Mouse (Mus musculus): Measurements from ENCODE around the gene Pfn4. TPM values are rescaled to one million over a fixed set of nuclear protein-coding genes. Genes with fewer than 3 reads are reported as not detected.

Pfn4 gene
- polyA plus RNA-seq (2014; fragmentation: Nextera tagmentation; extraction: Ambion mirVana), result 4.1 and 5.2 TPM in 2 replicates

DNA sequence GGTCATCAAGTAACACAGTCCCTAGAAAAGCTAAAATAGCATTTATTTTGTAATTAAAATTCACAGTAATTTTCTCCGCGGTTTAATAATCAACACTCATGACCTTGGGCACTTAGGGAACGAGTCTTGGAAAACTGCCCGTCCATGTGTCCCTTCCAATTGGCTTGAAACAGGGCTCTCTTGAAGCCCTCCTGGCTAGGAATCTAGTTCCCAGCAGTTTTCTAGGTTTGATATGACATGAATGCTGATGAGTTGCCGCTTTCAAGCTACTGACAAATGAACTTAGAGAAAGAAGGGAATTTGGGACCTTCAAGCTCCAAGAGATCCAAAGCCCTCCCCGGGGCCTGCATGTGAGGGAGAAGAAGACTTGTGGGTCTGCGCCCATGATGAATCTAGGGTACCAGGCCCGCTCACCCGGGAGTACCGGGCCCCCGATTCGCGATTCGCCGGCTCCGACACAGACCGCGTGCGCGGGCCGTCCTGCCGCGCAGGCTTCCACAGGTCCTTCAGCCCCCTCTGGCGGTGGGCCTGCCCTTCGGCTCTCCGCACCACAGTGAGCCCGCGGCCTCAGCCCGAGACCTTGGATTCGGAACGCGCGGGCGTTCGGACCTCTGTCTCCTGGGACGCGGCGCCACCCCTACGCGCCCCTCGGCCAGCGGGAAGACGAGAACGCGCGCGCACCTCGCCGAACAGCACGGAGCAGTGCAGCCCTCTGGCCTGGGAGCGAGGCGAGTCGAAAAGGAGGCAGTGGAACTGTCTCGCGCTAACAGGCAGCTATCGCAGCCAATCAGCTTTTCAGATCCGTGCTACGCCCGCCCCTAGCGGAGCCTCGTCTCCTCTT is at the start of gene Pfn4, which contains the start of gene Fam228b:
Gene Pfn4 (plus strand): TSS at position 531 of the 841 bp plus-strand sequence.
Gene Fam228b (minus strand): TSS at position 776 of the 841 bp plus-strand sequence.
- WGBS, result 5% methylated on average over 57 of the region's 61 CpGs
- ATAC-seq (ENCODE audit: insufficient read depth, low FRiP score, low TSS enrichment) (peak; percentile 99), DNase-seq (ENCODE audit: low spot score) (peak; percentile 97)
- Histone ChIP-seq H3K27me3 (ENCODE audit: control insufficient read depth, insufficient read depth, low read length) (no peaks in the 10 kb centered on the region), H3K9ac (ENCODE audit: low read length) (peak within 1 kb of the TSS; percentile 88), H3K9me3 (ENCODE audit: control insufficient read depth, low read length) (no peaks in the 10 kb centered on the region), H3K4me3 (ENCODE audit: low read depth, low read length) (peak within 1 kb of the TSS; percentile 65), H3K27ac (ENCODE audit: low read depth, low read length) (peak within 1 kb of the TSS; percentile 90), H3K4me2 (ENCODE audit: low read depth) (peak within 1 kb of the TSS; percentile 60), H3K36me3 (ENCODE audit: control insufficient read depth, insufficient read depth, low read length) (no peaks in the 10 kb centered on the region), H3K4me1 (ENCODE audit: control insufficient read depth, insufficient read depth, low read length) (no peaks in the 10 kb centered on the region)

DNA sequence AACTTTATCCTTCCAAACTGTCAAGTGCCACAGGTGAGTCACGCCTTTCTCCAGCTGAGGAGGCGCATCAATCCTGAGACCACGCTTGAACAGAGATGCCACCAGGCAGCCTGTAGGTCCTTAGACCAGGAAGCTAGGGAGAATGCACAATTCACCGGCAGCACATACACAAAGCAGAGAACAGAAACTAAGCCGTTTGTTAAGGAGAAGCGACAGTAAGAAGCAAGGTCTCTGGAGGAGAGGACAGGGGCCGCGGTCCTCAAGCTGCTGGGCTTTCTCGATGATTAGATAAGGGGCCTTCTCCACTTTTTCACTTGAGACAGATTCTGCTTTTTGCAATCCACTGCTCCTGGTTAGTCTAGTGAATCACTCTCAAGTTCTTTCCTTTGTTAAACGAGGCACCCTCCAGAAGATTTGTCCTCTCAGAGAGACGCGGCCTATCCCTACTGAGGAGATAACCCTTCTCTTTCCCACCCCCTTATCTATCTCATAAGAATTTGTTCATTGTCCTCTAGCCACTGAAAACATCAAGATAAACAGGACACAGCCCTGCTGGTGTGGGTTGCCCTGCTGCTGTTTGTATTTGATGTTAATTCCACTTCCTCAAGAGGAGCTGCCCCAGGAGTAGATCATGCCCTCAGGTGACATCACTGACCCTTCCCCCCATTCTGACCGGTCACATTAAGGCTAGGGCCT is 49.6 kb upstream of the Pfn4 start:
- H3K4me2 ChIP-seq (ENCODE audit: low read depth), result no peak overlapping the region
- WGBS, result 93% methylated on average over 13 of the region's 13 CpGs

DNA sequence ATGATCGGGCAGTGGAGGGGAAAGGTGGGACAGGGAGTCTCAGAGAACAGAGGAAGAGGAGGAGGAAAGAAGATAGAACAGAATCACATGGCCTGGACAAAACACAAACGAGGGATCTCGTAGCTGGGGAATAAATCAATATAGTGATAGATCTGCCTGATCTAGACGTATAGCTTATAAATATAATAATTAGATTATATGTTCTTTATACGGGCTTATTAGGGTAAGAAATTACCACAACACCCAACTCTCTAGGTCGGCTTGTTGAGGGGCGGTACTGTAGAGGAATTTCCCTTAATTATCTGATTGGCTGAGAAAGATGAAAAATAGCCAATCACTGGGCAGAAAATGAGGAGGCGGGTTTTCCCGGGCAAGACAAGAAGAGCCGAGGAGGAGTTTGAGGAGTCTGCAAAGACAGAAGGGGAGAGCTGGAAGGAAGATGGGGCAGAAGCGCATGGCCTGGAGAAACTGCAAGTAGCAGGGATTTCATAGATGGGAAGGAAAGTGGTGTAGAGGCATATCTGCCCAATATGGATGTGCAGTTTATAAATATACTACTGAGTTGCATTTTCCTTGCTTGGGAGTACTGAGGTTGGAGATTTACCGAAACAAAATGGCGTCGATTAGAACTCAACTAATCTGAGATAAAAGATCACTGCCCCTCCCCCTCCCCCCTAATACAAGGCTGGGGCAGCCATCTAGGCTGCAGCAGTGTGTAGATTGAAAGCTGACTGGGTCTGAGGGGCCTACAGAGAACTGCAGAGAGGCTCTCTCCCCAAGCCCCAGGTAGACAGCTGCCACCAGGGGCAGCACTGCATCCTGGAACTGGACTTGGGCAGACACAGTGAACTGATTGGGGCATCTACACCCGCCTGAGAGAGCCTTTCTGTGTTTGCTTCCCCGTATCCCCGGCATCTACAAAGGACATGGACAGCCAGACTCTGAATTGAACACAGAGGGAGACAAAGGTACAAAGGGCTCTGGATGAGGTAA is 48.8 kb upstream of the Pfn4 start:
- no peak for DNase-seq (ENCODE audit: low spot score)

More for the DNA sequence above, 49.6 kb upstream of the Pfn4 start:
- DNase-seq (ENCODE audit: low spot score) (no peak), ATAC-seq (ENCODE audit: insufficient read depth, low FRiP score, low TSS enrichment) (no peak)
- no peak overlapping the region for H3K27ac ChIP-seq (ENCODE audit: low read depth, low read length)
- H3K4me1 ChIP-seq (ENCODE audit: control insufficient read depth, insufficient read depth, low read length), result no peaks in the 10 kb centered on the region
- no peak overlapping the region for H3K4me3 ChIP-seq (ENCODE audit: low read depth, low read length)
- no peak overlapping the region for H3K9ac ChIP-seq (ENCODE audit: low read length)
- H3K27me3 ChIP-seq (ENCODE audit: control insufficient read depth, insufficient read depth, low read length), result no peaks in the 10 kb centered on the region
- no peaks in the 10 kb centered on the region for H3K9me3 ChIP-seq (ENCODE audit: control insufficient read depth, low read length)
- no peaks in the 10 kb centered on the region for H3K36me3 ChIP-seq (ENCODE audit: control insufficient read depth, insufficient read depth, low read length)

DNA sequence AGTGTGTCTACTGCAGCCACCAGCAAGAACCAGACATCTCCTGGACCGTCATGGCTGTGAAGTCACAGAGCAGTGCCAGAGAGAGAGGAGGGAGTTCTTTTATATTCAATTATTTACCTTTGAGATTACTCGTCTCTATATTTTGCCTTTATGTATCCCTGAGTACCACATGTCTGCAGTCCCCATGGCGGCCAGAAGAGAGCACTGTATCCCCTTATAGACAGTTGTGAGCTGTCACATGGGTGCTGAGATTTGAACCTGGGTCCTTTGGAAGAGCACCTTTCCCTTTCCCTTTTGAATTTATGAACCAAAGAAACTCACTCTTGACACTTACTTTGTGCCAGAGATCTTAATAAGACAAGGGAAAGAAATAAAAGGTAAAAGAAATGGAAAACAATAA is 39.7 kb upstream of the Pfn4 start:
- no peak overlapping the region for H3K9ac ChIP-seq (ENCODE audit: low read length)
- no peak overlapping the region for H3K27ac ChIP-seq (ENCODE audit: low read depth, low read length)
- WGBS, result 94% methylated on average over 3 of the region's 3 CpGs
- H3K4me3 ChIP-seq (ENCODE audit: low read depth, low read length), result no peak overlapping the region
- no peak overlapping the region for H3K4me2 ChIP-seq (ENCODE audit: low read depth)
- H3K4me1 ChIP-seq (ENCODE audit: control insufficient read depth, insufficient read depth, low read length), result no peaks in the 10 kb centered on the region
- ATAC-seq (ENCODE audit: insufficient read depth, low FRiP score, low TSS enrichment), result no peak
- no peak for DNase-seq (ENCODE audit: low spot score)
- no peaks in the 10 kb centered on the region for H3K36me3 ChIP-seq (ENCODE audit: control insufficient read depth, insufficient read depth, low read length)
- no peaks in the 10 kb centered on the region for H3K27me3 ChIP-seq (ENCODE audit: control insufficient read depth, insufficient read depth, low read length)
- no peaks in the 10 kb centered on the region for H3K9me3 ChIP-seq (ENCODE audit: control insufficient read depth, low read length)

More for the DNA sequence above, 48.8 kb upstream of the Pfn4 start:
- Histone ChIP-seq H3K27me3 (ENCODE audit: control insufficient read depth, insufficient read depth, low read length) (no peaks in the 10 kb centered on the region), H3K4me2 (ENCODE audit: low read depth) (no peak overlapping the region), H3K9me3 (ENCODE audit: control insufficient read depth, low read length) (no peaks in the 10 kb centered on the region), H3K9ac (ENCODE audit: low read length) (no peak overlapping the region), H3K36me3 (ENCODE audit: control insufficient read depth, insufficient read depth, low read length) (no peaks in the 10 kb centered on the region), H3K4me1 (ENCODE audit: control insufficient read depth, insufficient read depth, low read length) (no peaks in the 10 kb centered on the region), H3K4me3 (ENCODE audit: low read depth, low read length) (no peak overlapping the region), H3K27ac (ENCODE audit: low read depth, low read length) (no peak overlapping the region)
- WGBS, result 77% methylated on average over 17 of the region's 17 CpGs
- no peak for ATAC-seq (ENCODE audit: insufficient read depth, low FRiP score, low TSS enrichment)

DNA sequence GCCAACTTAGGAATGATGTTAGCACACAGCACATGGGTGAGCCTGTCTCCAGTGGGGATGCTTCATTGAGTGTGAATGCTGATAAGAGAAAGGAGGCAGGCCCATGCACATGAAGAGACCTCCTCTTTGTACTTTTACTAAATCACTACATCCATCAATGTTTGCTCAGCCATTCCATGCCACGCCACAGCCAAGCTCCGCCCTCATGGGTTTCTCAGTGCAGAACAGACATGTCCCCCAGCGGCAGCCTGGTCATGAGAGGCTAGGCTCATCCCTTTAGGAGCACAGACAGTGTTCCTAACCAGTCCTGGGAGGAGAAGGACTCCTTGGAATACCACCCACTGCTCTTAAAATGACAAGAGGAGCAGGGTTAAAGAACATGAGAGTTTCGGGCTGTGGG is 37.2 kb upstream of the Pfn4 start:
- H3K4me2 ChIP-seq (ENCODE audit: low read depth), result no peak overlapping the region
- no peaks in the 10 kb centered on the region for H3K27me3 ChIP-seq (ENCODE audit: control insufficient read depth, insufficient read depth, low read length)
- H3K4me3 ChIP-seq (ENCODE audit: low read depth, low read length), result no peak overlapping the region
- ATAC-seq (ENCODE audit: insufficient read depth, low FRiP score, low TSS enrichment), result no peak
- no peak overlapping the region for H3K9ac ChIP-seq (ENCODE audit: low read length)
- H3K36me3 ChIP-seq (ENCODE audit: control insufficient read depth, insufficient read depth, low read length), result no peaks in the 10 kb centered on the region
- no peaks in the 10 kb centered on the region for H3K9me3 ChIP-seq (ENCODE audit: control insufficient read depth, low read length)
- WGBS, result 74% methylated on average over 4 of the region's 4 CpGs
- no peaks in the 10 kb centered on the region for H3K4me1 ChIP-seq (ENCODE audit: control insufficient read depth, insufficient read depth, low read length)
- no peak for DNase-seq (ENCODE audit: low spot score)
- no peak overlapping the region for H3K27ac ChIP-seq (ENCODE audit: low read depth, low read length)

GRCm38 (mm10) chr12:4732332-4732731 is 36.5 kb upstream of the Pfn4 start:
- Histone ChIP-seq H3K27ac (ENCODE audit: low read depth, low read length) (no peak overlapping the region), H3K9ac (ENCODE audit: low read length) (no peak overlapping the region), H3K4me3 (ENCODE audit: low read depth, low read length) (no peak overlapping the region), H3K4me1 (ENCODE audit: control insufficient read depth, insufficient read depth, low read length) (no peaks in the 10 kb centered on the region), H3K9me3 (ENCODE audit: control insufficient read depth, low read length) (no peaks in the 10 kb centered on the region), H3K27me3 (ENCODE audit: control insufficient read depth, insufficient read depth, low read length) (no peaks in the 10 kb centered on the region), H3K4me2 (ENCODE audit: low read depth) (no peak overlapping the region), H3K36me3 (ENCODE audit: control insufficient read depth, insufficient read depth, low read length) (no peaks in the 10 kb centered on the region)
- ATAC-seq (ENCODE audit: insufficient read depth, low FRiP score, low TSS enrichment), result no peak
- 72% methylated on average over 4 of the region's 4 CpGs for WGBS
- DNase-seq (ENCODE audit: low spot score), result no peak

DNA sequence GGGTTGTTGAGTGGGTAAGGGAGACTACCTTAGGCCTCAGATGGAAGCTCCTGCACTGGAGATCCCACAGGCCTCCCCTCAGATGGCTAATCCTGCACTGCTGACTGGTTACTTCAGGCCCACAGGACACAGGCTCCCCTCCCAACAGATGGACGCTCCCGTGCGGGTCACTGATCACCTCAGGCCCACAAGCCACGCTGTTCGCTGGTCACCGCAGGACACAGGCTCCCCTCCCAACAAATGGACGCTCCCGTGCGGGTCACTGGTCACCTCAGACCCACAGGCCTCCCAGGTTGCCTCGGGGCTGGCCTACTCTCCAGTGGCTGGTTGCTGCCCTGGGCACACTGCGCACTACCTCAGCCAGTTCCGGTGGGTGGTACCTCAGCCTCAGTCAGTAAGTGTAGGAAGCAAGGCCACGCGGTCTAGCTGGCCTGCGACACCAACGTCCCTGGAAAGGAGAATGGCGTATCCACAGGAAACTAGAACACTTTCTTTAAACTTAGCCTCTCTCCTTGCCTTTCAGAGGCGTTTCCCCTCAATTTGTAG is 30.7 kb upstream of the Pfn4 start, which contains the start of gene Fam228a:
Gene Fam228a (minus strand): TSS at position 400 of the 546 bp plus-strand sequence.
- WGBS, result 90% methylated on average over 18 of the region's 18 CpGs
- Histone ChIP-seq H3K9me3 (ENCODE audit: control insufficient read depth, low read length) (no peaks in the 10 kb centered on the region), H3K9ac (ENCODE audit: low read length) (no peak within 1 kb of the TSS), H3K4me2 (ENCODE audit: low read depth) (no peak within 1 kb of the TSS), H3K27ac (ENCODE audit: low read depth, low read length) (no peak within 1 kb of the TSS), H3K36me3 (ENCODE audit: control insufficient read depth, insufficient read depth, low read length) (no peaks in the 10 kb centered on the region), H3K4me3 (ENCODE audit: low read depth, low read length) (no peak within 1 kb of the TSS), H3K4me1 (ENCODE audit: control insufficient read depth, insufficient read depth, low read length) (no peaks in the 10 kb centered on the region), H3K27me3 (ENCODE audit: control insufficient read depth, insufficient read depth, low read length) (no peaks in the 10 kb centered on the region)
- DNase-seq (ENCODE audit: low spot score), result no peak
- ATAC-seq (ENCODE audit: insufficient read depth, low FRiP score, low TSS enrichment), result no peak

- no peak for DNase-seq (ENCODE audit: low spot score)
- Histone ChIP-seq H3K27ac (ENCODE audit: low read depth, low read length) (no peak overlapping the region), H3K36me3 (ENCODE audit: control insufficient read depth, insufficient read depth, low read length) (no peaks in the 10 kb centered on the region), H3K4me1 (ENCODE audit: control insufficient read depth, insufficient read depth, low read length) (no peaks in the 10 kb centered on the region), H3K4me2 (ENCODE audit: low read depth) (no peak overlapping the region), H3K9ac (ENCODE audit: low read length) (no peak overlapping the region), H3K9me3 (ENCODE audit: control insufficient read depth, low read length) (no peaks in the 10 kb centered on the region), H3K4me3 (ENCODE audit: low read depth, low read length) (no peak overlapping the region), H3K27me3 (ENCODE audit: control insufficient read depth, insufficient read depth, low read length) (no peaks in the 10 kb centered on the region)
- WGBS, result 77% methylated on average over 7 of the region's 7 CpGs
- ATAC-seq (ENCODE audit: insufficient read depth, low FRiP score, low TSS enrichment), result no peak
Observed at GRCm38 (mm10) chr12:4740823-4741222, 28.0 kb upstream of the Pfn4 start.
